Mouse (Mus musculus): ENCODE measurements around the gene Abcc4.

DNA sequence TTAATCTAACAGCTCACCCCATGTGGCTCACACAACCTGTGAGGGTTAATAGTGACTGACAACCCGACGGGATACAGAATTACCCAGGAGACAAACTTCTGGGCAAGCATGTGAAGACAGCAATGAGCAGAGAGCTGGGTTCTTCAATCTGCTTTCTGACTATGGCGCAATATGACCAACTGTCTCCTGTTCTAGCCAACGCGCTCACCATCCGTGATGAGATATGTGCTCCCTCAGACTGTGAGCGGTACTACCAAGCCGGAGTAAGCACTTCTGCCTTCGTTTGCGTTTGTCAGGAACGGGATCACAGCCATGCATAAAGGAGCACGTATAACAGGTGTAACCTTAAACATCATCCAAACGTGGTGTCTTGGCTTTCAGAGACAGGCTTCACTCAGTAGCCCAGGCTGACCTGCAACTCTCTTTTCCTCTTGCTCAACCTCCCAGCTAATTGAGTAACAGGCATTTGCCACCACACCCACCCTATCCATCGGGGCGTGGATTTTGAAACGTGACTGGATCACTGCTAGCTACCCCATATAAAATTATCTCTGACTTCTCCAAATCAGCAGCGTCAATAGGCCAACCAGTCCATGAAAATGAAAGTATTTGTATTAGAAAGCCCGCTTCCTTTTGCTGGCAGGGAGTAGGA, 43.3 kb downstream of the Abcc4 start:
- TF ChIP-seq CTCF (conservative IDR thresholded peaks at IDR 0.05; ENCODE audit: low read length) (no peak), NANOG (IDR thresholded peaks at IDR 0.05; ENCODE audit: borderline replicate concordance, low read length) (no peak), POU5F1 (IDR thresholded peaks at IDR 0.05; ENCODE audit: borderline replicate concordance, low read length) (no peak)

Data from E14TG2a.4 (cell line).